Mouse (Mus musculus) kidney, adult 2 months (tissue): ENCODE results near the gene Ubxn11. TPM values are rescaled to one million over a fixed set of nuclear protein-coding genes. Genes with fewer than 3 reads are reported as not detected.
A peak's percentile ranks its signal among the peaks of the same experiment; 100 is the strongest.

Experiments used
- DNase-seq: peaks from one replicate; pipeline ENCODE4 v3.0.0; 2021
- H3K27ac ChIP-seq: fragments of 200-500 bp; 2 replicates; pipeline ENCODE4 v1.5.1; 2012; ENCODE audit warnings: low read depth, low read length, control low read depth, inconsistent platforms; ENCODE audit not compliant: insufficient read depth
- H3K27me3 ChIP-seq: fragments of 200-500 bp; replicated peaks from 2 replicates; pipeline ENCODE4 v1.6.1; 2012; ENCODE audit warnings: mild to moderate bottlenecking, moderate library complexity, low read length, inconsistent platforms; ENCODE audit not compliant: control insufficient read depth, insufficient read depth
- H3K36me3 ChIP-seq: fragments of 200-500 bp; 2 replicates; pipeline ENCODE4 v1.6.1; 2012; ENCODE audit warnings: mild to moderate bottlenecking, moderate library complexity, low read length, inconsistent platforms; ENCODE audit not compliant: control insufficient read depth, insufficient read depth
- H3K4me1 ChIP-seq: fragments of 200-500 bp; 2 replicates; pipeline ENCODE4 v1.6.1; 2011; ENCODE audit warnings: low read length; ENCODE audit not compliant: control insufficient read depth, insufficient read depth
- H3K4me3 ChIP-seq: fragments of 200-500 bp; 2 replicates; pipeline ENCODE4 v1.5.1; 2011; ENCODE audit warnings: mild to moderate bottlenecking, low read depth, low read length, control low read depth; ENCODE audit not compliant: insufficient read depth
- CTCF ChIP-seq: fragments of 200-500 bp; conservative IDR thresholded peaks from 2 replicates; pipeline ENCODE4 v1.5.1; 2011; ENCODE audit warnings: low read depth, mild to moderate bottlenecking, control low read depth, low read length, moderate library complexity, mixed read lengths; ENCODE audit not compliant: insufficient read depth, insufficient read length
- POLR2A ChIP-seq: fragments of 200-500 bp; IDR thresholded peaks from one replicate; pipeline ENCODE4 v1.6.1; 2011; ENCODE audit warnings: low read depth, low read length, control low read depth
- WGBS: fragments of 180-500 bp; shearing (Covaris S2); methylation state at CpG from one replicate; pipeline ENCODE4 v1.1.7; 2018; 5-methylcytosine and 5-hydroxymethylcytosine counted together
- polyA plus RNA-seq: library from polyadenylated mRNA; depleted of rRNA; stranded (reverse); fragments of >200 nt; gene quantifications from 2 replicates; pipeline ENCODE4 v1.2.3, GENCODE M21; 2012

The Ubxn11 gene
- polyA plus RNA-seq, 1 experiment = 5.9 TPM

DNA sequence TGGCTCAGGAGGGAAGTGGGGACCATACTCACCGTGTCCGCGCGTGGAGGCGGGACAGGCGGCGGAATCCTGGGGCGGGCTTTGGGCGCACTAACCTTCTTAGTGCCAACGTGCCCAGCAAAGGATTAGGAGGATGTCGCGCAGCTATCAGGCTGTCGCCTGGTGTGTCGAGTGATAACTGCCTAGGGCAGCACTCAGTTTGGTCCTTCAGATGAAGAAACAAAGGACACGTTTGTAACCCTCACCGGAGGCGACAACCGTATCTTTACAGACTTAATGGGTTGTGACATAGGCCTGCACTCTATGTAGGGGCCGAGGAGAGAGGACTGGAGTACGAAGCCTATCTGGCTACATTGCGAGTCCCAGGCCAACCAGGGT, 361 bp downstream of the Ubxn11 start:
- 4% methylated on average over 21 of the region's 21 CpGs for WGBS
- H3K4me1 ChIP-seq = no peaks in the 10 kb centered on the region
- no peak overlapping the region for H3K27ac ChIP-seq
- no peak for DNase-seq
- H3K4me3 ChIP-seq = peak overlapping the region; percentile 84
- TF ChIP-seq POLR2A (no peak), CTCF (no peak)
- no peaks in the 10 kb centered on the region for H3K27me3 ChIP-seq
- H3K36me3 ChIP-seq = no peaks in the 10 kb centered on the region

DNA sequence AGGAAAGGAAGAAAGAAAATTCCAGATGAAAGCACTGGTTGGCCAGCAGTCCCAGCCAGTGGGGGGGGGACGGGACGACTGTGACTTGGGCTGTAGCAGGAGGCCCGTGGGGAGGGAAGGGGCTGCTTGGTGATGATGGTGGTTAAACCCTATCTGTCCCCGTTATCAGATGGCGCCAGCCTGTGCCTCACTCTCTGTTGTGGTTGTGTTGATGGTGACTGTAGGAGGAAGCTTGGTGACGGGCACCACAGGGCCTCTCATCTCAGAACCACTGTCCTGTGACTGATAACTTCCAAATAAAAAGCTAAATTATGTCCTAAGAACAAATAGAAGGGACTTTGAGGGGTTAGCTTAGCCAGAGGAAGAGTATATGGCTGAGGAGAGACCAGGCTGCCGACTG, 3.7 kb downstream of the Ubxn11 start:
- Histone ChIP-seq H3K36me3 (no peaks in the 10 kb centered on the region), H3K4me1 (no peaks in the 10 kb centered on the region), H3K4me3 (no peak overlapping the region), H3K27me3 (no peaks in the 10 kb centered on the region), H3K27ac (no peak overlapping the region)
- WGBS = 77% methylated on average over 7 of the region's 7 CpGs
- no peak for DNase-seq
- no peak for TF ChIP-seq CTCF
- no peak for TF ChIP-seq POLR2A

DNA sequence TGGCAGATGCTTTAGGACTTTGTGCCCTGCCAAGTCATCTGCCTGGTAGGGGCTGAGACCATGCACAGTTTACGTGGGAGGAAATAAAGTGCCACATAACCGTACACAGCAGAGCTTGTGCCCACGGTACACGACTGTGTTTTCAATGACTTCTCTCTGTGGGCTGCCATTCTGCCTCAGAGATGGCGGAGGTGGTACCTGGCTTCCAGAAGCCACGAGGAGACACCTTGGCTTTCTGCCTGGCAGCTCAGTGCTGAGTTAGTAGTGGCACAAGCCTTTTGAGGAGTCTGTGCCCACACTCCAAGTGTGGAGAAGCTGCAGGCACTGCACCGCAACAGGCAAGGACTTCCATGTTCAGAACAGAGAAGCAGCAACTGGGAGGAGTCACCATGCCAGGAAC, 5.4 kb downstream of the Ubxn11 start:
- Histone ChIP-seq H3K27me3 (no peaks in the 10 kb centered on the region), H3K4me3 (no peak overlapping the region), H3K27ac (no peak overlapping the region), H3K4me1 (no peaks in the 10 kb centered on the region), H3K36me3 (no peaks in the 10 kb centered on the region)
- DNase-seq = no peak
- no peak for TF ChIP-seq CTCF
- no peak for TF ChIP-seq POLR2A
- WGBS = 79% methylated on average over 7 of the region's 7 CpGs

DNA sequence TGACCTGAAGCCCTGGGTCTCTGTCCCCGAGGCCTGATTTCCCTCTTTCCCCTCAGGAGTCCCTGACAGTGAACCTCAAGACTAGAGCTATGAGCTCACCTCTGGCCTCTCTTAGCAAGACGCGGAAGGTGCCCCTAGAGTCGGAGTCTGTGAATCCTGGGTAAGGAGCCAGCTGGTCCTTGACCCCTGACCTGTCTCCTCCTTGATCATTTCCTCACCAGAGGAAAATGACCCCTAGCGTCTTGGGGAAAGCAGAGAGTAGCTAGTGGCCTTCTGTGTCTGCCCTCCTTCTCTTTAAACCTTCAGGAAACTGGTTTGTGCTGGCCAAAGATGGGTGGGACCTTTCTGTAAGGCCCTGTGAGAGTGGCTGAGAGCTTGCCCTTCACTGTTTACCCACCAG, 5.8 kb downstream of the Ubxn11 start:
- no peak for TF ChIP-seq POLR2A
- TF ChIP-seq CTCF = no peak
- Histone ChIP-seq H3K27ac (no peak overlapping the region), H3K4me1 (no peaks in the 10 kb centered on the region), H3K27me3 (no peaks in the 10 kb centered on the region), H3K36me3 (no peaks in the 10 kb centered on the region), H3K4me3 (no peak overlapping the region)
- DNase-seq = no peak
- WGBS = 47% methylated on average over 5 of the region's 5 CpGs

DNA sequence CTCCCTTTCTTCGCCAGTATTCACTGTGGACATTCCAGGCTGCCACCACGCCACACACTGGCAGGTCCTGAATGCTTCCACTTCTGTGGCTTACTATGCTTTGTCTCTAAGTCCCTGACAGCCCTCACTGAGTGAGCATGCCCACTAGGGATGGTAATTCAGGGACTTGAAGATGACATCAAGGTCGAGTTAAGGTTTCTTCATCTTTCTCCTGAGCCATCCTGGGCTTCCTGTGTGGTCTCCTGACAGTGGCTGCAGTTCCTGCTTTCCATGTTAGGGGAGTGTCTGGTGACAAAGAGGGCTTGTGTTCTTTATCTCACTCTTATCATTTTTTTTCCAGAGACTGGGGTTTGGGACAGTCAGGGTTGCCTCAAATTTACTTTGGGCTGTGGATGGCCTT, 8.3 kb downstream of the Ubxn11 start:
- WGBS = 63% methylated on average over 3 of the region's 3 CpGs
- Histone ChIP-seq H3K36me3 (no peaks in the 10 kb centered on the region), H3K4me1 (no peaks in the 10 kb centered on the region), H3K27me3 (no peaks in the 10 kb centered on the region), H3K4me3 (no peak overlapping the region), H3K27ac (no peak overlapping the region)
- TF ChIP-seq CTCF = no peak
- TF ChIP-seq POLR2A = no peak
- no peak for DNase-seq

DNA sequence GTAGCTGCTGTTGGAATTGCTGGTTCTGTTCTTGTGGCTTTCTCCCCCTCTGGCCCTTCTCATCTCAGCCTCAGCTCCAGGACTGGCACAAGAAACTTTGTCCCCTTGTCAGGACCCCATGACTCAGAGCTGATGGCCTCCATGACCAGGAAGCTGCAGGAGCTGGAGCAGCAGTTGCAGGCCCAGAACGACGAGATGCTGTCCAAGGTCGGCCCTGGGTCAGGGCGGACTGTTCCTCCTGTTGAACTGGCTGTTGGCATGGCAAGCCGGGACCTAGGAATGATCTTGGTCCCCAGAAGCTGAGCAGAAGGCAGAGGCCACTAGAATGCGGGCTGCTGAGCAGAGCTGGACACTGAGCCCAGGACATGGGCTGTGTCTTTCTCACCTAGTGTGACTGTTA, 10.0 kb downstream of the Ubxn11 start:
- no peak overlapping the region for H3K27ac ChIP-seq
- H3K4me3 ChIP-seq = no peak overlapping the region
- WGBS = 75% methylated on average over 6 of the region's 6 CpGs
- no peak for TF ChIP-seq POLR2A
- DNase-seq = no peak
- H3K4me1 ChIP-seq = no peaks in the 10 kb centered on the region
- H3K27me3 ChIP-seq = no peaks in the 10 kb centered on the region
- no peaks in the 10 kb centered on the region for H3K36me3 ChIP-seq

DNA sequence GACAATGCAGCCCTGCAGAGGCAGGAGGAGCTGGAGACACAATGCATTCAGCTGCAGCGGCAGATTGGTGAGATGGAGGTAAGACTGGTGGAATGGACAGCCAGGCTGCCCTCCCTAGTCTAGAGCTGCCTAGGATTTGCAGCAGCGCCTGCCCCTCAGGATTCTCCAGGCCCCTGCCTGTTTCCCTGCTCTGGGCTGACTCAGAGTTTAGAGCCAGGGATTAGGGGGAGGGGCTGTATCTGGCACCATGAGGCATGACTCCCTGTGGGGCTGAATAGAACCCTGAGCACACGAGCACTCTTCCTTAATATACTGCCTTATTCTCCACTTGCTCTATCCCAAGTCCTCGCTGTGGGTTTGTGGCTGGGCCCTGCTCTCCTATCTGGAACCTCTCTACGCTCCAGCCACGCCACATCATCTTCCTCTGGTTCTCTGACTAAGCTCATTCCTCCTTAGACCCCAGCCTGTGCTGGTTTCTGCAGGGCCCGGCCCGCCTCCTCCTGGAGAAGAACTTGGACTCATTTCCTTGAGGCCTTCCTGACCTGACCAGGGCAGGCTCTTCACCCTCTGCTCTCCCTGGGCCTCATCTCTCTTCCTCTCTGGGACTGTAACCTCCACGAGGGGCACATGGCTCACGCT, 11.1 kb downstream of the Ubxn11 start:
- H3K4me1 ChIP-seq = no peaks in the 10 kb centered on the region
- 75% methylated on average over 10 of the region's 10 CpGs for WGBS
- H3K4me3 ChIP-seq = no peak overlapping the region
- no peak for DNase-seq
- TF ChIP-seq CTCF (no peak), POLR2A (no peak)
- no peaks in the 10 kb centered on the region for H3K27me3 ChIP-seq
- H3K27ac ChIP-seq = no peak overlapping the region
- H3K36me3 ChIP-seq = no peaks in the 10 kb centered on the region
